Mouse (Mus musculus): ENCODE results near the gene Pou2f2. TPM values are rescaled to one million over a fixed set of nuclear protein-coding genes. Genes with fewer than 3 reads are reported as not detected.

Pou2f2 gene
- polyA plus RNA-seq, 1 experiment from 2014 or later: 0.59 TPM

GRCm38 (mm10) chr7:25084621-25085020 is 94.9 kb downstream of the Pou2f2 start:
- H3K27me3 ChIP-seq (ENCODE audit: insufficient read depth, low read length): no peaks in the 10 kb centered on the region

GRCm38 (mm10) chr7:25082510-25082909 is 97.0 kb downstream of the Pou2f2 start:
- H3K9ac ChIP-seq (ENCODE audit: low read depth, low read length): no peak overlapping the region
- H3K27ac ChIP-seq: no peak overlapping the region
- DNase-seq (ENCODE audit: low spot score) (peak; percentile 68), ATAC-seq (replicated peaks; ENCODE audit: low FRiP score, low read depth) (no peak)
- 81% methylated on average over 4 of the region's 4 CpGs for WGBS
- peaks cover 16% of the 10 kb centered on the region for H3K4me1 ChIP-seq (replicated peaks; ENCODE audit: insufficient read depth, low read length)
- no peaks in the 10 kb centered on the region for H3K9me3 ChIP-seq (replicated peaks; ENCODE audit: low read length)
- peak; percentile 71 for TF ChIP-seq CTCF (IDR thresholded peaks at IDR 0.05; ENCODE audit: low read depth)
- peaks cover 47% of the 10 kb centered on the region for H3K36me3 ChIP-seq (ENCODE audit: insufficient read depth, low read length)
- no peaks in the 10 kb centered on the region for H3K27me3 ChIP-seq (ENCODE audit: insufficient read depth, low read length)
- H3K4me3 ChIP-seq (replicated peaks; ENCODE audit: low read depth, low read length): no peak overlapping the region
- no peak overlapping the region for H3K4me2 ChIP-seq (ENCODE audit: low read length)

More at GRCm38 (mm10) chr7:25084621-25085020, 94.9 kb downstream of the Pou2f2 start:
- no peak overlapping the region for H3K4me2 ChIP-seq (ENCODE audit: low read length)
- H3K36me3 ChIP-seq (ENCODE audit: insufficient read depth, low read length): peaks cover 47% of the 10 kb centered on the region
- ATAC-seq (replicated peaks; ENCODE audit: low FRiP score, low read depth) (no peak), DNase-seq (ENCODE audit: low spot score) (no peak)
- H3K9me3 ChIP-seq (replicated peaks; ENCODE audit: low read length): no peaks in the 10 kb centered on the region
- no peak overlapping the region for H3K27ac ChIP-seq
- TF ChIP-seq CTCF (IDR thresholded peaks at IDR 0.05; ENCODE audit: low read depth): no peak
- 70% methylated on average over 5 of the region's 5 CpGs for WGBS
- no peak overlapping the region for H3K4me3 ChIP-seq (replicated peaks; ENCODE audit: low read depth, low read length)
- H3K4me1 ChIP-seq (replicated peaks; ENCODE audit: insufficient read depth, low read length): no peaks in the 10 kb centered on the region
- no peak overlapping the region for H3K9ac ChIP-seq (ENCODE audit: low read depth, low read length)

GRCm38 (mm10) chr7:25080431-25080830 is 99.1 kb downstream of the Pou2f2 start:
- Histone ChIP-seq H3K4me3 (replicated peaks; ENCODE audit: low read depth, low read length) (no peak overlapping the region), H3K9ac (ENCODE audit: low read depth, low read length) (no peak overlapping the region), H3K4me2 (ENCODE audit: low read length) (no peak overlapping the region), H3K27me3 (ENCODE audit: insufficient read depth, low read length) (no peaks in the 10 kb centered on the region), H3K27ac (no peak overlapping the region), H3K4me1 (replicated peaks; ENCODE audit: insufficient read depth, low read length) (peaks cover 21% of the 10 kb centered on the region), H3K36me3 (ENCODE audit: insufficient read depth, low read length) (peaks cover 47% of the 10 kb centered on the region), H3K9me3 (replicated peaks; ENCODE audit: low read length) (no peaks in the 10 kb centered on the region)
- TF ChIP-seq CTCF (IDR thresholded peaks at IDR 0.05; ENCODE audit: low read depth): no peak
- DNase-seq (ENCODE audit: low spot score) (no peak), ATAC-seq (replicated peaks; ENCODE audit: low FRiP score, low read depth) (no peak)
- 93% methylated on average over 13 of the region's 13 CpGs for WGBS

GRCm38 (mm10) chr7:25079496-25080026 is 100.0 kb downstream of the Pou2f2 start:
- no peak for TF ChIP-seq CTCF (IDR thresholded peaks at IDR 0.05; ENCODE audit: low read depth)
- ATAC-seq (replicated peaks; ENCODE audit: low FRiP score, low read depth) (no peak), DNase-seq (ENCODE audit: low spot score) (no peak)
- Histone ChIP-seq H3K27ac (no peak overlapping the region), H3K9ac (ENCODE audit: low read depth, low read length) (no peak overlapping the region), H3K27me3 (ENCODE audit: insufficient read depth, low read length) (no peaks in the 10 kb centered on the region), H3K9me3 (replicated peaks; ENCODE audit: low read length) (no peaks in the 10 kb centered on the region), H3K4me3 (replicated peaks; ENCODE audit: low read depth, low read length) (no peak overlapping the region), H3K36me3 (ENCODE audit: insufficient read depth, low read length) (peaks cover 44% of the 10 kb centered on the region), H3K4me1 (replicated peaks; ENCODE audit: insufficient read depth, low read length) (peaks cover 21% of the 10 kb centered on the region), H3K4me2 (ENCODE audit: low read length) (no peak overlapping the region)
- 78% methylated on average over 12 of the region's 12 CpGs for WGBS

GRCm38 (mm10) chr7:25077414-25077755 is 102.1 kb downstream of the Pou2f2 start:
- under 1% methylated on average over 33 of the region's 33 CpGs for WGBS

GRCm38 (mm10) chr7:25076663-25077413 is 102.7 kb downstream of the Pou2f2 start:
- peak overlapping the region; percentile 96 for H3K9ac ChIP-seq (ENCODE audit: low read depth, low read length)
- peak; percentile 98 for ATAC-seq (replicated peaks; ENCODE audit: low FRiP score, low read depth)
- peak overlapping the region; percentile 91 for H3K4me3 ChIP-seq (replicated peaks; ENCODE audit: low read depth, low read length)
- TF ChIP-seq CTCF (IDR thresholded peaks at IDR 0.05; ENCODE audit: low read depth): no peak
- DNase-seq (ENCODE audit: low spot score): peak; percentile 100
- no peaks in the 10 kb centered on the region for H3K27me3 ChIP-seq (ENCODE audit: insufficient read depth, low read length)
- H3K9me3 ChIP-seq (replicated peaks; ENCODE audit: low read length): no peaks in the 10 kb centered on the region
- whole genome bisulfite sequencing: under 1% methylated on average over 56 of the region's 56 CpGs
- H3K4me1 ChIP-seq (replicated peaks; ENCODE audit: insufficient read depth, low read length): peaks cover 27% of the 10 kb centered on the region
- H3K36me3 ChIP-seq (ENCODE audit: insufficient read depth, low read length): peaks cover 22% of the 10 kb centered on the region
- peak overlapping the region; percentile 94 for H3K27ac ChIP-seq
- H3K4me2 ChIP-seq (ENCODE audit: low read length): peak overlapping the region; percentile 73

More at GRCm38 (mm10) chr7:25077414-25077755, 102.1 kb downstream of the Pou2f2 start:
- Histone ChIP-seq H3K27ac (peak overlapping the region; percentile 93), H3K9me3 (replicated peaks; ENCODE audit: low read length) (no peaks in the 10 kb centered on the region), H3K36me3 (ENCODE audit: insufficient read depth, low read length) (peaks cover 25% of the 10 kb centered on the region), H3K4me2 (ENCODE audit: low read length) (peak overlapping the region; percentile 73), H3K4me1 (replicated peaks; ENCODE audit: insufficient read depth, low read length) (peaks cover 25% of the 10 kb centered on the region), H3K9ac (ENCODE audit: low read depth, low read length) (peak overlapping the region; percentile 96), H3K27me3 (ENCODE audit: insufficient read depth, low read length) (no peaks in the 10 kb centered on the region), H3K4me3 (replicated peaks; ENCODE audit: low read depth, low read length) (peak overlapping the region; percentile 91)
- no peak for TF ChIP-seq CTCF (IDR thresholded peaks at IDR 0.05; ENCODE audit: low read depth)
- no peak for DNase-seq (ENCODE audit: low spot score)
- peak; percentile 41; the same call in 1 of the 2 replicates for ATAC-seq (replicated peaks; ENCODE audit: low FRiP score, low read depth)

Measured in kidney, postnatal 0 days (tissue).